In the genomic region with DNA sequence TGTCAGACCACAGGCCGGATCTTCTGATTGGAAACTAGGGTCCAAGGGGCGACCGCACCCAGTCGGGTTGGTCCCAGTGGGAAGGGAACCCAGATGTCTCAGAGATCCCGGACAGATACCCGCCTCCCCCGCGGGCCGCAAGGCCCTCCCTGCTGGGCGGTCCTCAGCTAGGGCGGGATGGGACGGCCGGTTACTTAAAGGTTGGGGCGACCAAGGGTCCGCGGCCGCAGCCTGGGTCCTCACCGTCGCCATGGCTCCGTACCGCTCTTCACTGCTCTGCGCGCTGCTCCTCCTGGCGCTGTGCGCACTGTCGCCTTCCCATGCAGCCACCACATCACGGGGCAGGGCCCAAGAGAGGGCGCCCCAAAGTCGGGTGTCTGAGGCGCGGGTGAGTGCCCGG, we compare ENCODE assay signal across 8 mouse cellular contexts. TPM values are rescaled to one million over a fixed set of nuclear protein-coding genes. Genes with fewer than 3 reads are reported as not detected.
DNase-seq lines count a peak whose midpoint lies in the region; ATAC-seq lines count a peak whose summit lies in the region.

No protein-coding gene starts in this region.

- H3K4me2 ChIP-seq in intestine, embryonic 16.5 days (ENCODE audit: low read depth, low read length) = peak overlapping the region; percentile 87
- peak overlapping the region; percentile 76 for H3K4me2 ChIP-seq in lung, embryonic 16.5 days (ENCODE audit: low read depth, low read length)

- peak; percentile 12 to 26 for DNase-seq in B cell, adult 2 months
- peak; percentile 23 for DNase-seq in brain, adult 2 months (ENCODE audit: low read depth, low spot score)
- DNase-seq in heart, adult 18-20 months = peak; percentile 80 to 90
- peak; percentile 61 for DNase-seq in ovary, postnatal 36 days (ENCODE audit: low spot score)
- DNase-seq in right cerebral cortex, postnatal 4 days = no peak
- no peak for DNase-seq in left cerebral cortex, adult 11 months (ENCODE audit: low spot score)

- no peaks in the 10 kb centered on the region for H3K9me3 ChIP-seq in intestine, embryonic 16.5 days (ENCODE audit: control insufficient read depth, low read length)
- H3K9me3 ChIP-seq in lung, embryonic 16.5 days (ENCODE audit: control insufficient read depth, low read length) = no peaks in the 10 kb centered on the region

- peak overlapping the region; percentile 55 for H3K4me3 ChIP-seq in intestine, embryonic 16.5 days (ENCODE audit: low read length)
- peak overlapping the region; percentile 57 for H3K4me3 ChIP-seq in lung, embryonic 16.5 days (ENCODE audit: low read length)

- peak overlapping the region; percentile 67 for H3K9ac ChIP-seq in intestine, embryonic 16.5 days (ENCODE audit: low read depth, low read length)
- peak overlapping the region; percentile 68 for H3K9ac ChIP-seq in lung, embryonic 16.5 days (ENCODE audit: low read length)

- ATAC-seq in intestine, embryonic 16.5 days = peak; percentile 83
- ATAC-seq in lung, embryonic 16.5 days (ENCODE audit: low read depth) = peak; percentile 35

- H3K27ac ChIP-seq in intestine, embryonic 16.5 days (ENCODE audit: low read length) = no peak overlapping the region
- H3K27ac ChIP-seq in lung, embryonic 16.5 days (ENCODE audit: low read length) = no peak overlapping the region

- peaks cover 18% of the 10 kb centered on the region for H3K4me1 ChIP-seq in intestine, embryonic 16.5 days (ENCODE audit: control insufficient read depth, insufficient read depth, low read length)
- peaks cover 40% of the 10 kb centered on the region for H3K4me1 ChIP-seq in lung, embryonic 16.5 days (replicated peaks; ENCODE audit: control insufficient read depth, insufficient read depth, low read length)

- no peaks in the 10 kb centered on the region for H3K36me3 ChIP-seq in intestine, embryonic 16.5 days (ENCODE audit: control insufficient read depth, insufficient read depth, low read length)
- H3K36me3 ChIP-seq in lung, embryonic 16.5 days (ENCODE audit: control insufficient read depth, insufficient read depth, low read length) = no peaks in the 10 kb centered on the region

- H3K27me3 ChIP-seq in intestine, embryonic 16.5 days (replicated peaks; ENCODE audit: control insufficient read depth, insufficient read depth, low read length) = no peaks in the 10 kb centered on the region
- H3K27me3 ChIP-seq in lung, embryonic 16.5 days (ENCODE audit: control insufficient read depth, insufficient read depth, low read depth, low read length) = no peaks in the 10 kb centered on the region; the same call in 1 of the 2 replicates

- whole genome bisulfite sequencing in intestine, embryonic 16.5 days = 5% methylated on average over 32 of the region's 32 CpGs
- WGBS in lung, embryonic 16.5 days = 3% methylated on average over 32 of the region's 32 CpGs

RNA-seq across cellular contexts. Expression of a gene that starts 26.0 kb away (rescaled TPM):
- 100 to 1,000 TPM; 742 to 802 TPM for total RNA-seq in heart, adult 18-20 months (2021)
- 177 TPM in 2 replicates for polyA plus RNA-seq in intestine, embryonic 16.5 days (2015; fragmentation: Nextera tagmentation; extraction: Ambion mirVana)
- 241 and 277 TPM in 2 replicates for polyA plus RNA-seq in lung, embryonic 16.5 days (2015; fragmentation: Nextera tagmentation; extraction: Ambion mirVana)

RNA-seq across cellular contexts. Expression of a gene that starts 54.6 kb away (rescaled TPM):
- 100 to 1,000 TPM in 1 of 2 experiments, 10 to 100 TPM in 1; 88.5 to 102 TPM for total RNA-seq in heart, adult 18-20 months (2021)
- polyA plus RNA-seq in intestine, embryonic 16.5 days (2015; fragmentation: Nextera tagmentation; extraction: Ambion mirVana) = 64.7 and 66.0 TPM in 2 replicates
- 67.1 and 75.1 TPM in 2 replicates for polyA plus RNA-seq in lung, embryonic 16.5 days (2015; fragmentation: Nextera tagmentation; extraction: Ambion mirVana)

Comparison
In these comparisons a context has a peak if more than half of its experiments do, and no peak if none do; other contexts are left out.
1. DNase-seq: peak in B cell, adult 2 months (2 of 2), brain, adult 2 months (single experiment), heart, adult 18-20 months (2 of 2) and ovary, postnatal 36 days (single experiment); none in right cerebral cortex, postnatal 4 days (single experiment) and left cerebral cortex, adult 11 months (single experiment).